Mouse (Mus musculus) stomach, embryonic 16.5 days (tissue): ENCODE measurements at regions not wholly inside any gene's neighbourhood (a gene's known extent, or its start where the extent isn't known, plus 50 kb on each side); places are given as distances from the start of the nearest gene placed in this dataset.
"Not testable (repeated sequence)": the region's sequence is repeated elsewhere in the genome, so short reads cannot be mapped to it uniquely, and the experiment has no call there.

ENCODE experiments used
- ATAC-seq: fragments of 200-750 bp; cut with Nextera tagmentation; 2 replicates; pipeline ENCODE4 v1.8.0; 2017; ENCODE audit warnings: moderate number of reproducible peaks, moderate TSS enrichment; ENCODE audit not compliant: insufficient read depth, low FRiP score
- H3K27ac ChIP-seq: fragments of 300-500 bp; sonication (generic); 2 replicates; pipeline ENCODE4 v1.5.1; 2014; ENCODE audit warnings: low read length
- H3K27me3 ChIP-seq: fragments of 300-500 bp; sonication (generic); 2 replicates; pipeline ENCODE4 v1.6.1; 2014; ENCODE audit warnings: low read length, control low read depth, mixed read lengths; ENCODE audit not compliant: control insufficient read depth, insufficient read depth
- H3K36me3 ChIP-seq: fragments of 300-500 bp; sonication (generic); 2 replicates; pipeline ENCODE4 v1.6.1; 2014; ENCODE audit warnings: low read length; ENCODE audit not compliant: control insufficient read depth, insufficient read depth
- H3K4me1 ChIP-seq: fragments of 300-500 bp; sonication (generic); 2 replicates; pipeline ENCODE4 v1.6.1; 2014; ENCODE audit warnings: low read length, control low read depth, mixed read lengths; ENCODE audit not compliant: control insufficient read depth, insufficient read depth
- H3K4me2 ChIP-seq: fragments of 300-500 bp; sonication (generic); 2 replicates; pipeline ENCODE4 v1.6.1; 2014; ENCODE audit warnings: low read depth, low read length, mixed read lengths
- H3K4me3 ChIP-seq: fragments of 300-500 bp; sonication (generic); replicated peaks from 2 replicates; pipeline ENCODE4 v1.5.1; 2014; ENCODE audit warnings: mild to moderate bottlenecking, low read length
- H3K9ac ChIP-seq: fragments of 300-500 bp; sonication (generic); 2 replicates; pipeline ENCODE4 v1.6.1; 2014; ENCODE audit warnings: low read length
- H3K9me3 ChIP-seq: fragments of 300-500 bp; sonication (generic); replicated peaks from 2 replicates; pipeline ENCODE4 v1.6.1; 2016; ENCODE audit warnings: low read length, control low read depth; ENCODE audit not compliant: control insufficient read depth
- WGBS: fragments of 180-500 bp; shearing (Covaris S2); extraction: QIAGEN DNeasy Blood & Tissue Kit; methylation state at CpG from one replicate; pipeline ENCODE4 v1.1.7; 2014; 5-methylcytosine and 5-hydroxymethylcytosine counted together

- H3K36me3 ChIP-seq, result no peaks in the 10 kb centered on the region
- 60% methylated on average over 3 of the region's 3 CpGs for WGBS
- no peak overlapping the region for H3K27ac ChIP-seq
- H3K4me1 ChIP-seq, result no peaks in the 10 kb centered on the region
- H3K9ac ChIP-seq, result no peak overlapping the region
- no peak overlapping the region for H3K4me3 ChIP-seq
- no peaks in the 10 kb centered on the region for H3K9me3 ChIP-seq
- no peak overlapping the region for H3K4me2 ChIP-seq
- no peaks in the 10 kb centered on the region for H3K27me3 ChIP-seq
- ATAC-seq, result no peak
Measured at GRCm38 (mm10) chr9:80848190-80848589, 382.9 kb upstream of the Impg1 start.

DNA sequence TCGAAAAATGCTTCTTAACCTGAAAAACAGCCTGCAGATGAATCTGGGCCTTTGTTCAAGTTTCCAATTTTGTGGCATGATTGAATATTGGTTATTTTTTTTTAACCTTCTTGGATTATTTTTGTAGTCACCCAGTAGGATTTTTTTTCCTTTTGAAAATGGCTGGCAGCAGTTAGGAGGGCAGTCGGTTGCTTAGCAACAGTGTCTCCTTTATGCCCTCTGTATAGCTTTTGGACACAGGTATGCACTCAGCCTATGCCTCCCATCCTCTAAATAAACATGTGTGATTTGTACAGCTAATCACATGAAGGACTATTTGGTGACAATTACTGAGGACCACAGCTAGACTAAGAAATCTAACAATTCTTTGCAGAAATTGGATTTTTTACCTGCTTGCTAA, 367.5 kb upstream of the Impg1 start:
- H3K36me3 ChIP-seq, result no peaks in the 10 kb centered on the region
- no peak overlapping the region for H3K4me3 ChIP-seq
- no peaks in the 10 kb centered on the region for H3K27me3 ChIP-seq
- H3K4me1 ChIP-seq, result no peaks in the 10 kb centered on the region
- no peak for ATAC-seq
- H3K9me3 ChIP-seq, result no peaks in the 10 kb centered on the region
- H3K4me2 ChIP-seq, result no peak overlapping the region
- H3K9ac ChIP-seq, result no peak overlapping the region
- WGBS, result 71% methylated on average over 2 of the region's 2 CpGs
- H3K27ac ChIP-seq, result no peak overlapping the region

GRCm38 (mm10) chr9:80825346-80825745, 360.1 kb upstream of the Impg1 start:
- Histone ChIP-seq H3K9ac (no peak overlapping the region), H3K4me2 (no peak overlapping the region), H3K27me3 (no peaks in the 10 kb centered on the region), H3K27ac (no peak overlapping the region), H3K4me1 (no peaks in the 10 kb centered on the region), H3K9me3 (no peaks in the 10 kb centered on the region), H3K4me3 (no peak overlapping the region), H3K36me3 (no peaks in the 10 kb centered on the region)
- ATAC-seq, result no peak
- 58% methylated on average over 1 of the region's 1 CpGs for WGBS

DNA sequence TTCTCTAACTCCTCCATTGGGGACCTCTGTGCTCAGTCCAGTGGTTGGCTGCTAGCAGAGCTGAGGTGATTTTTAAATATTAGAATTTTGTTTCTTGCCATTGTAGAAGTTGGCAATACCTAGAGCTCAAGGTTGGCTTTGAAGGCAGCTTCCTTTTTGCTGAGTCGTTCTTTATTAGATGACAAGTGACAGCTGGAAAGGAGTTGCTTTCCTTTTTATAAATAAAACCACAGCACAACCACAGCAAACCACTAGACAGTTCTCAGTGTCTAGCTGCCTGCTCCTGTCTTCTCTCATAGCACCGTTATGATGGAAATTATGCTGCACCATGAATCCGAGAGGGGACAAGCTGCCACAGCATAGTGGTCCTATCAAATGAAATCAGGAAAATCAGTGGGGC, 354.8 kb upstream of the Impg1 start:
- ATAC-seq, result no peak
- no peak overlapping the region for H3K4me2 ChIP-seq
- WGBS, result 75% methylated on average over 3 of the region's 3 CpGs
- no peak overlapping the region for H3K27ac ChIP-seq
- no peak overlapping the region for H3K9ac ChIP-seq
- no peaks in the 10 kb centered on the region for H3K27me3 ChIP-seq
- no peaks in the 10 kb centered on the region for H3K4me1 ChIP-seq
- no peaks in the 10 kb centered on the region for H3K9me3 ChIP-seq
- H3K4me3 ChIP-seq, result no peak overlapping the region
- no peaks in the 10 kb centered on the region for H3K36me3 ChIP-seq

DNA sequence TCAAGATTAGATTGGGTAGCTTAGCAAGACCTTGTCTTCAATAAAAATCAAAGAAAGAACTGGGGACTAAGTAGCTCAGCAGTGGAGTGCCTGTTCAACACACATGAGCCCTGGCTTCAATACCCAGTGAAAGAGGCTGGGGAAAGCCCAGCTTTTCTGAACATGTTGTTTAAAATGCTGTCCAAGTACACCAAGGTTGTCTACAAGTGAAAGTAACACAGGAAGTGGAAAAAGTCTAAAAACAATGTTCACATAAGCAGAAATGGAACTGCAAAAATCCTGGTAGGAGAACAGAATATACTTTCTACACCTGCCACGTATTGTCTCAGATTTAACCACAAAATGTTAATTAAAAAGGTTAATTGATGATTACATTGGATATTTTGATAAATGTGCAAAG, 353.8 kb upstream of the Impg1 start:
- H3K9ac ChIP-seq, result no peak overlapping the region
- no peak overlapping the region for H3K4me3 ChIP-seq
- no peak overlapping the region for H3K27ac ChIP-seq
- no peaks in the 10 kb centered on the region for H3K36me3 ChIP-seq
- H3K4me2 ChIP-seq, result no peak overlapping the region
- H3K9me3 ChIP-seq, result no peaks in the 10 kb centered on the region
- H3K27me3 ChIP-seq, result no peaks in the 10 kb centered on the region
- WGBS, result 80% methylated on average over 1 of the region's 1 CpGs
- no peak for ATAC-seq
- no peaks in the 10 kb centered on the region for H3K4me1 ChIP-seq

DNA sequence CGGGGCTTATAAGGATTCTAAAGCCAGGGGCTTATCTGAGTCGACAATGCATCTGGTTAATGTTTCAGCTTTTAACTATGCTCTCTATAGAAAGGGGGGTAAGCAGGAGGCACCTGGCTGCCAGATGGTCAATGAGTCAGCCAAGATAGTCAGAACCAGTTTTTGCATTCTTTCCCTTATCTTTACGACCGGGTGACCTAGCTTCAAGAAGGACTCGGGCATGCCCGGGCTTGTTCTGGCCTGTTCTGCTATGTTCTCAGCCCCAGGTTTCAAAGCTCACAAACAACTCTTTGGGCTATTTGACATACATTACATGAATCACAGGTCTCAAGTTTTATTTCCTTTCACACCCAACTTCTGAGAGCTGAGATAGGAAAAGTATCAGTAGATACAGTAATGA, 348.6 kb upstream of the Impg1 start:
- not testable (repeated sequence) for H3K4me3 ChIP-seq, H3K27me3 ChIP-seq, H3K27ac ChIP-seq, ATAC-seq, H3K4me1 ChIP-seq, H3K36me3 ChIP-seq, H3K9me3 ChIP-seq, H3K9ac ChIP-seq, H3K4me2 ChIP-seq
- WGBS, result 54% methylated on average over 6 of the region's 6 CpGs

DNA sequence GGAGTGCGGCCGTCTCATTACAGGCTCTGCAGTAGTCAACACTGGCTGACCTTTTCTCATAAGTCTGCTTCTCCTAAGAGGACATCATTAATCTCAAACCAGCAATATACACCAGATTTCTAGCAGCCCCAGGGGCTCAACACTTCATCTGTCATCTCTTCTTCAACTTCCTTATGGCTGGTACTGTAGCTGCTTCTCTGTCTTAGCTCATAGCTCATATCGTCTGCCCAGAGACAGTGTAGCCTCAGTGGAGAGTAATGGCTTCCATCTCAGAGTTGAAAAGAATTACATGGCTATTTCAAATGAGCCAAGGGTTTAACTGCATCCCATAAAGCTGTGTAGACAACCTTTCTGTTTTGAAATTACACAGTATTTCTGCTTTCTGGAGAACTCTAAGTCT, 326.2 kb upstream of the Impg1 start:
- no peaks in the 10 kb centered on the region for H3K9me3 ChIP-seq
- WGBS, result 48% methylated on average over 3 of the region's 3 CpGs
- H3K27me3 ChIP-seq, result no peaks in the 10 kb centered on the region
- no peak overlapping the region for H3K4me3 ChIP-seq
- no peak overlapping the region for H3K27ac ChIP-seq
- no peak overlapping the region for H3K9ac ChIP-seq
- H3K36me3 ChIP-seq, result no peaks in the 10 kb centered on the region
- no peak overlapping the region for H3K4me2 ChIP-seq
- ATAC-seq, result no peak
- H3K4me1 ChIP-seq, result no peaks in the 10 kb centered on the region

- Histone ChIP-seq H3K27ac (no peak overlapping the region), H3K9ac (no peak overlapping the region), H3K36me3 (no peaks in the 10 kb centered on the region), H3K4me3 (no peak overlapping the region), H3K27me3 (no peaks in the 10 kb centered on the region), H3K4me1 (no peaks in the 10 kb centered on the region), H3K4me2 (no peak overlapping the region), H3K9me3 (no peaks in the 10 kb centered on the region)
- ATAC-seq, result no peak
- 78% methylated on average over 1 of the region's 1 CpGs for WGBS
Measured at GRCm38 (mm10) chr9:80774541-80774940, 309.3 kb upstream of the Impg1 start.

- not testable (repeated sequence) for H3K27ac ChIP-seq, H3K4me2 ChIP-seq, H3K9ac ChIP-seq, H3K9me3 ChIP-seq, H3K36me3 ChIP-seq, H3K4me1 ChIP-seq, ATAC-seq, H3K27me3 ChIP-seq, H3K4me3 ChIP-seq
- 95% methylated on average over 9 of the region's 9 CpGs for WGBS
Measured at GRCm38 (mm10) chr9:80735806-80736205, 270.5 kb upstream of the Impg1 start.

GRCm38 (mm10) chr9:80732971-80733370, 267.7 kb upstream of the Impg1 start:
- Histone ChIP-seq H3K4me2 (no peak overlapping the region), H3K27ac (no peak overlapping the region), H3K4me3 (no peak overlapping the region), H3K9me3 (no peaks in the 10 kb centered on the region), H3K4me1 (no peaks in the 10 kb centered on the region), H3K27me3 (no peaks in the 10 kb centered on the region), H3K36me3 (no peaks in the 10 kb centered on the region), H3K9ac (no peak overlapping the region)
- WGBS, result 65% methylated on average over 1 of the region's 1 CpGs
- no peak for ATAC-seq
